Mouse (Mus musculus) myocyte (in vitro differentiated cells): ENCODE measurements around the gene Higd1a. TPM values are rescaled to one million over a fixed set of nuclear protein-coding genes. Genes with fewer than 3 reads are reported as not detected.

Source experiments
- H3K27me3 ChIP-seq: one replicate; pipeline ENCODE4 v1.6.1; 2011; ENCODE audit not compliant: control insufficient read depth, insufficient read depth, insufficient read length
- H3K36me3 ChIP-seq: one replicate; pipeline ENCODE4 v1.6.1; 2011; ENCODE audit not compliant: control insufficient read depth, insufficient read depth
- H3K4me2 ChIP-seq: one replicate; pipeline ENCODE4 v1.6.1; 2011; ENCODE audit warnings: low read depth, control low read depth
- H3K4me3 ChIP-seq: one replicate; pipeline ENCODE4 v1.5.1; 2011; ENCODE audit warnings: mild to moderate bottlenecking, control low read depth, moderate library complexity
- H3K79me2 ChIP-seq: one replicate; pipeline ENCODE4 v1.6.1; 2011; ENCODE audit not compliant: control insufficient read depth, insufficient read depth
- H3ac ChIP-seq: one replicate; pipeline ENCODE4 v1.6.1; 2011; ENCODE audit not compliant: control insufficient read depth, insufficient read length
- CEBPB ChIP-seq: IDR thresholded peaks from 2 replicates; pipeline ENCODE4 v1.6.1; 2011; ENCODE audit warnings: mild to moderate bottlenecking, moderate library complexity; ENCODE audit not compliant: poor library complexity, insufficient read depth, severe bottlenecking
- E2F4 ChIP-seq: IDR thresholded peaks from one replicate; pipeline ENCODE4 v1.6.1; 2011; ENCODE audit warnings: mild to moderate bottlenecking, control low read depth, moderate library complexity; ENCODE audit not compliant: insufficient read depth
- MAX ChIP-seq: IDR thresholded peaks from one replicate; pipeline ENCODE4 v1.6.1; 2011; ENCODE audit warnings: low read depth, mild to moderate bottlenecking, control low read depth
- MYOD1 ChIP-seq, 3 experiments: IDR thresholded peaks; one replicate each; pipeline ENCODE4 v1.6.1; 2011; ENCODE audit warnings: control low read depth in 2 of 3, low read depth in 2 of 3, mild to moderate bottlenecking in 2 of 3, moderate library complexity in 1 of 3; ENCODE audit not compliant: insufficient read length in 2 of 3, control insufficient read depth in 1 of 3
- MYOG ChIP-seq, 3 experiments: IDR thresholded peaks; one replicate each; pipeline ENCODE4 v1.6.1; 2011; ENCODE audit warnings: control low read depth in 2 of 3, low read depth in 2 of 3, mild to moderate bottlenecking in 2 of 3; ENCODE audit not compliant: insufficient read length in 2 of 3, control insufficient read depth in 1 of 3, insufficient read depth in 1 of 3
- POLR2A ChIP-seq: IDR thresholded peaks from one replicate; pipeline ENCODE4 v1.6.1; 2011; ENCODE audit warnings: low read depth, mild to moderate bottlenecking, control low read depth, moderate library complexity; ENCODE audit not compliant: insufficient read length
- POLR2AphosphoS2 ChIP-seq: IDR thresholded peaks from one replicate; pipeline ENCODE4 v1.6.1; 2011; ENCODE audit warnings: low read depth, control low read depth; ENCODE audit not compliant: insufficient read length
- REST ChIP-seq: IDR thresholded peaks from one replicate; pipeline ENCODE4 v1.6.1; 2011; ENCODE audit warnings: mild to moderate bottlenecking, control low read depth, moderate library complexity; ENCODE audit not compliant: insufficient read depth, insufficient read length
- SRF ChIP-seq: IDR thresholded peaks from one replicate; pipeline ENCODE4 v1.6.1; 2011; ENCODE audit warnings: low read depth; ENCODE audit not compliant: control insufficient read depth, insufficient read length
- TCF12 ChIP-seq: IDR thresholded peaks from one replicate; pipeline ENCODE4 v1.6.1; 2011; ENCODE audit warnings: mild to moderate bottlenecking, control low read depth; ENCODE audit not compliant: poor library complexity, insufficient read depth, severe bottlenecking
- TCF3 ChIP-seq: IDR thresholded peaks from one replicate; pipeline ENCODE4 v1.6.1; 2011; ENCODE audit warnings: low read depth, control low read depth; ENCODE audit not compliant: insufficient read length
- USF1 ChIP-seq: IDR thresholded peaks from one replicate; pipeline ENCODE4 v1.6.1; 2011; ENCODE audit warnings: low read depth, mild to moderate bottlenecking, control low read depth, moderate library complexity
- polyA plus RNA-seq: library from polyadenylated mRNA; unstranded; fragments of >200 nt; fragmentation: generic; extraction: Trizol; gene quantifications from one replicate; pipeline ENCODE4 v1.2.1, GENCODE M21; 2012; ENCODE audit warnings: missing spikeins

Higd1a gene
- polyA plus RNA-seq, 1 experiment = 115 TPM

- Histone ChIP-seq H3K4me3 (no peak overlapping the region), H3K4me2 (no peak overlapping the region), H3K79me2 (no peaks in the 10 kb centered on the region), H3K27me3 (peaks cover 9% of the 10 kb centered on the region), H3ac (no peak overlapping the region), H3K36me3 (no peaks in the 10 kb centered on the region)
- no peak for TF ChIP-seq CEBPB
- TF ChIP-seq MYOG (IDR thresholded peaks at IDR 0.05; ENCODE audit: control insufficient read depth in 1 of 3, insufficient read depth in 1 of 3, insufficient read length in 2 of 3, low read depth in 2 of 3) = no peak
- TF ChIP-seq USF1 = no peak
- no peak for TF ChIP-seq TCF3
- no peak for TF ChIP-seq POLR2AphosphoS2
- TF ChIP-seq MAX = no peak
- no peak for TF ChIP-seq TCF12
- no peak for TF ChIP-seq REST
- no peak for TF ChIP-seq SRF
- TF ChIP-seq POLR2A = no peak
These were observed 24.3 kb downstream of the Higd1a start for GRCm38 (mm10) chr9:121833825-121834224.

GRCm38 (mm10) chr9:121830956-121831293 is 27.2 kb downstream of the Higd1a start:
- Histone ChIP-seq H3ac (no peak overlapping the region), H3K4me2 (no peak overlapping the region), H3K27me3 (peaks cover 9% of the 10 kb centered on the region), H3K36me3 (no peaks in the 10 kb centered on the region), H3K79me2 (no peaks in the 10 kb centered on the region), H3K4me3 (no peak overlapping the region)
- TF ChIP-seq POLR2AphosphoS2 = no peak
- no peak for TF ChIP-seq REST
- no peak for TF ChIP-seq SRF
- TF ChIP-seq MYOD1 (IDR thresholded peaks at IDR 0.05; ENCODE audit: control insufficient read depth in 1 of 3, insufficient read length in 2 of 3, low read depth in 2 of 3) = no peak
- TF ChIP-seq TCF12 = no peak
- TF ChIP-seq TCF3 = no peak
- no peak for TF ChIP-seq E2F4
- TF ChIP-seq MYOG (IDR thresholded peaks at IDR 0.05; ENCODE audit: control insufficient read depth in 1 of 3, insufficient read depth in 1 of 3, insufficient read length in 2 of 3, low read depth in 2 of 3) = no peak
- no peak for TF ChIP-seq POLR2A
- TF ChIP-seq MAX = no peak
- TF ChIP-seq USF1 = no peak
- TF ChIP-seq CEBPB = no peak

GRCm38 (mm10) chr9:121830243-121830955 is 27.8 kb downstream of the Higd1a start:
- H3ac ChIP-seq = no peak overlapping the region
- TF ChIP-seq REST (no peak), TCF3 (no peak), USF1 (no peak), E2F4 (no peak), SRF (no peak), POLR2A (no peak), MYOD1 (IDR thresholded peaks at IDR 0.05; ENCODE audit: control insufficient read depth in 1 of 3, insufficient read length in 2 of 3, low read depth in 2 of 3) (no peak), POLR2AphosphoS2 (no peak), TCF12 (no peak), MAX (no peak), CEBPB (no peak), MYOG (IDR thresholded peaks at IDR 0.05; ENCODE audit: control insufficient read depth in 1 of 3, insufficient read depth in 1 of 3, insufficient read length in 2 of 3, low read depth in 2 of 3) (no peak)
- H3K27me3 ChIP-seq = peaks cover 9% of the 10 kb centered on the region

GRCm38 (mm10) chr9:121829270-121829992 is 28.7 kb downstream of the Higd1a start:
- TF ChIP-seq POLR2AphosphoS2 = no peak
- no peak for TF ChIP-seq CEBPB
- TF ChIP-seq TCF12 = no peak
- no peak for TF ChIP-seq TCF3
- TF ChIP-seq SRF = no peak
- TF ChIP-seq E2F4 = no peak
- no peak for TF ChIP-seq POLR2A
- no peak for TF ChIP-seq MYOG (IDR thresholded peaks at IDR 0.05; ENCODE audit: control insufficient read depth in 1 of 3, insufficient read depth in 1 of 3, insufficient read length in 2 of 3, low read depth in 2 of 3)
- TF ChIP-seq MAX = no peak
- no peak for TF ChIP-seq MYOD1 (IDR thresholded peaks at IDR 0.05; ENCODE audit: control insufficient read depth in 1 of 3, insufficient read length in 2 of 3, low read depth in 2 of 3)
- no peak for TF ChIP-seq USF1
- Histone ChIP-seq H3K4me3 (no peak overlapping the region), H3ac (no peak overlapping the region), H3K4me2 (no peak overlapping the region), H3K36me3 (no peaks in the 10 kb centered on the region), H3K27me3 (peaks cover 9% of the 10 kb centered on the region), H3K79me2 (no peaks in the 10 kb centered on the region)

More at GRCm38 (mm10) chr9:121830243-121830955, 27.8 kb downstream of the Higd1a start:
- H3K4me3 ChIP-seq = no peak overlapping the region
- no peaks in the 10 kb centered on the region for H3K36me3 ChIP-seq
- H3K4me2 ChIP-seq = no peak overlapping the region
- no peaks in the 10 kb centered on the region for H3K79me2 ChIP-seq
